8 mouse cellular contexts compared by ENCODE assay signal in the genomic region with DNA sequence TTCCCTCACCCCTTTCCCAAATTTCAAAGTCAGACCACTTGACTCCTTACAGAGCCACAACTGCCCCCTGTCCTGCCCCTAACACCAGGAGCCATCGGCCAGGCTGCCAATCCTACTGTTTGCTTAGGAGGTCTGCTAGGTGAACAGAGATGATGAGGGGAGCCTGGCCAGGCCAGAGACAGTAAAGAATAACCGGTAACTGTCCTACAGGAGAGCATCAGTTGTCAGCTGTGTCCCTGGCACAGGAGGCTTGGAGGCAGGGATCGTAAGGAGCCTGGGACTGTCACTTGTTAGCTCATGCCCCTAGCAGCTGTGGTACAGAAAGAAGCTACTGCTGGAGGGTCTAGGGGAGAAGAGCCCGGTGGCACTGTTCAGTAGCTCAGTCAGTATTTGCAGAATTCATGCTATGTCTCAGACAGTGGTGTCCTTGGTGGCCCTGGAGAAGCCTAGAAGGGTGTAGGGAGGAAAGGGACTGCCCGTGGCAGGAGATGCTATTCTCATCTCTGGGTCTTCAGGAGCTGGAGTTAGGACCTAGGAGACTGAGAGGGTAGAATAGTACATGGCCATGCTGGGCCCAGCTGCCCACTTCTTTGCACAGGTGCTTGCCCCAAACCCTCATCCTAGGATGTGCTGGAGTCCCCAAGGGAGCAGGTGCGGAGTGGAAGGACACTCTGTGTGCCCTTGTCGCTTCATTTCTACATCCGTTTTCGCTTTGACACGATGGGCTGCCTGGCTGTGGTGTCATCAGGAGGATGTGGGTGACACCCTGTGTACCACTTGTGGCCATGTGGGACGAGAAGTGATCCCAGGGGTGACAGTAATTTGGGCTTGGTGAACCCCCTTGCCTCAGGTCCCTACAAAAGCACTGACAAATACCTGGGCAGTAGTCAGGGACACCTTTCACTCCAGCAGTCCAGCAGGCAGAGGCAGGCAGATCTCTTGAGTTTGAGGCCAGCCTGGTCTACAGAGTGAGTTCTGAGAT. TPM values are rescaled to one million over a fixed set of nuclear protein-coding genes. Genes with fewer than 3 reads are reported as not detected.
DNase-seq lines count a peak whose midpoint lies in the region; ATAC-seq lines count a peak whose summit lies in the region.

No protein-coding gene starts in this region.

- 93% methylated on average over 11 of the region's 11 CpGs for WGBS in heart, embryonic 10.5 days

- ATAC-seq in megakaryocyte, adult 5-6 weeks (ENCODE audit: poor library complexity, severe bottlenecking): peak; percentile 38

- H3K27me3 ChIP-seq in heart, embryonic 10.5 days (ENCODE audit: insufficient read depth, poor library complexity, severe bottlenecking): no peaks in the 10 kb centered on the region

- H3K27ac ChIP-seq in heart, embryonic 10.5 days: peak overlapping the region; percentile 98

- no peaks in the 10 kb centered on the region for H3K9me3 ChIP-seq in heart, embryonic 10.5 days

- intact Hi-C loops in heart, postnatal 36 days (cut with DNase I): loop anchor here (1.0 to 5.0 kb wide), 2 partner anchors 12 to 105 kb away; a partner anchor contains a TSS

- no peak for DNase-seq in heart, embryonic 10.5 days (ENCODE audit: low spot score)
- no peak for DNase-seq in heart, postnatal 36 days
- peak; percentile 78 for DNase-seq in spleen, postnatal 36 days (ENCODE audit: low spot score in 2 of 2)
- no peak for DNase-seq in spleen, postnatal 4 days (ENCODE audit: low spot score in 2 of 2)
- no peak for DNase-seq in adrenal gland, adult 2 months
- DNase-seq in urinary bladder, postnatal 36 days (ENCODE audit: low spot score in 2 of 2): no peak
- DNase-seq in kidney, adult 11 months: no peak

- peaks cover 67% of the 10 kb centered on the region for H3K36me3 ChIP-seq in heart, embryonic 10.5 days

- H3K4me3 ChIP-seq in heart, embryonic 10.5 days: peak overlapping the region; percentile 88

- peaks cover 48% of the 10 kb centered on the region for H3K4me1 ChIP-seq in heart, embryonic 10.5 days

RNA-seq across cellular contexts. Expression of a gene that starts 4.3 kb away (rescaled TPM):
- 14.4 and 21.0 TPM in 2 replicates for polyA plus RNA-seq in heart, embryonic 10.5 days (2016; fragmentation: Nextera tagmentation; extraction: Ambion mirVana)
- total RNA-seq in heart, postnatal 36 days (2021): 10 to 100 TPM; 56.6 to 56.8 TPM
- 71.0 and 83.1 TPM in 2 replicates for total RNA-seq in megakaryocyte, adult 5-6 weeks (2015)
- total RNA-seq in megakaryocyte, adult 5-6 weeks (2017): 28.1 and 35.0 TPM in 2 replicates
- 10 to 100 TPM; 12.8 to 18.7 TPM for total RNA-seq in adrenal gland, adult 2 months (2021)
- polyA plus RNA-seq in adrenal gland, adult 2 months (2012; rRNA removed): 40.2 and 46.7 TPM in 2 replicates

RNA-seq across cellular contexts. Expression of a gene that starts 56.5 kb away (rescaled TPM):
- 735 and 862 TPM in 2 replicates for polyA plus RNA-seq in heart, embryonic 10.5 days (2016; fragmentation: Nextera tagmentation; extraction: Ambion mirVana)
- 100 to 1,000 TPM; 281 to 289 TPM for total RNA-seq in heart, postnatal 36 days (2021)
- total RNA-seq in megakaryocyte, adult 5-6 weeks (2015): 1,974 and 2,078 TPM in 2 replicates
- 1,150 and 1,200 TPM in 2 replicates for total RNA-seq in megakaryocyte, adult 5-6 weeks (2017)
- total RNA-seq in adrenal gland, adult 2 months (2021): 100 to 1,000 TPM; 391 to 419 TPM
- 183 and 201 TPM in 2 replicates for polyA plus RNA-seq in adrenal gland, adult 2 months (2012; rRNA removed)

Comparison
In these comparisons a context has a peak if more than half of its experiments do, and no peak if none do; other contexts are left out.
1. DNase-seq: peak in spleen, postnatal 36 days (2 of 2); none in heart, embryonic 10.5 days (single experiment), heart, postnatal 36 days (0 of 2), spleen, postnatal 4 days (0 of 2), adrenal gland, adult 2 months (single experiment), urinary bladder, postnatal 36 days (0 of 2) and kidney, adult 11 months (single experiment).